Mouse (Mus musculus) megakaryocyte, embryonic 14.5 days (primary cell): ENCODE measurements at regions not wholly inside any gene's neighbourhood (a gene's known extent, or its start where the extent isn't known, plus 50 kb on each side); places are given as distances from the start of the nearest gene placed in this dataset.

Source experiments
- H3K27me3 ChIP-seq: replicated peaks from 2 replicates; pipeline ENCODE3; 2012; ENCODE audit warnings: inconsistent platforms
- H3K36me3 ChIP-seq: replicated peaks from 2 replicates; pipeline ENCODE3; 2012; ENCODE audit warnings: low read length, inconsistent platforms, mixed read lengths
- H3K4me1 ChIP-seq: 2 replicates; pipeline ENCODE4 v1.6.1; 2012; ENCODE audit warnings: inconsistent platforms
- H3K4me3 ChIP-seq: replicated peaks from 2 replicates; pipeline ENCODE3; 2012; ENCODE audit warnings: moderate library complexity, mild to moderate bottlenecking, inconsistent platforms
- H3K9me3 ChIP-seq: 2 replicates; pipeline ENCODE4 v1.6.1; 2012; ENCODE audit warnings: inconsistent platforms
- FLI1 ChIP-seq: IDR thresholded peaks from 2 replicates; pipeline ENCODE4 v1.6.1; 2012; ENCODE audit warnings: low read length, inconsistent platforms, mixed read lengths
- GATA1 ChIP-seq: IDR thresholded peaks from 3 replicates; pipeline ENCODE4 v1.6.1; 2012; ENCODE audit warnings: mixed read lengths, low read length, inconsistent platforms, borderline replicate concordance

- peaks cover 14% of the 10 kb centered on the region for H3K9me3 ChIP-seq
- H3K27me3 ChIP-seq = no peaks in the 10 kb centered on the region
- no peak overlapping the region for H3K4me3 ChIP-seq
- TF ChIP-seq FLI1 (no peak), GATA1 (no peak)
- H3K4me1 ChIP-seq = no peaks in the 10 kb centered on the region
- no peaks in the 10 kb centered on the region for H3K36me3 ChIP-seq
Measured at GRCm38 (mm10) chr2:178594177-178594576, 163.8 kb downstream of the Cdh26 start.

- H3K36me3 ChIP-seq = no peaks in the 10 kb centered on the region
- H3K27me3 ChIP-seq = no peaks in the 10 kb centered on the region
- no peaks in the 10 kb centered on the region for H3K4me1 ChIP-seq
- H3K9me3 ChIP-seq = peaks cover 20% of the 10 kb centered on the region
- no peak for TF ChIP-seq FLI1
- TF ChIP-seq GATA1 = no peak
- no peak overlapping the region for H3K4me3 ChIP-seq
Measured at GRCm38 (mm10) chr2:178596312-178597083, 166.2 kb downstream of the Cdh26 start.

DNA sequence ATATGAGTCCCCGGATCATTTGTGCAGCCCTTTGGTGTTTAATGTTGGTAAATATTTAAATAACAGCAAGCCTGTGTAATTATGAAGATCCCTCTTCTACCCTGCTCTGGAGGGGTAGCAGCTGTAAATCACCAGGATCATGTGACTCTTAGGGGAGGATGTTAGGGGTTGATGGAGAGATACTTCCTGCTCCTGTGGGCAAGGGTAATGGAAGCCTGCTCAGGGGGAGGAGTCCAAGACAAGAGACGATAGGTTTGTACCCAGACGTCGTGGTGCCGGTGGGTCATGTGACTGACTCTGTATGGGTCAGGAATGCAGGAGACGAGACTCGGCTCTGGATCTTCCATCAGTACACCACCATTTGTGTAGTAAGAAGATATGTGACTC, 166.7 kb downstream of the Cdh26 start:
- TF ChIP-seq GATA1 (no peak), FLI1 (no peak)
- Histone ChIP-seq H3K4me3 (no peak overlapping the region), H3K4me1 (no peaks in the 10 kb centered on the region), H3K9me3 (peaks cover 24% of the 10 kb centered on the region), H3K27me3 (no peaks in the 10 kb centered on the region), H3K36me3 (no peaks in the 10 kb centered on the region)

DNA sequence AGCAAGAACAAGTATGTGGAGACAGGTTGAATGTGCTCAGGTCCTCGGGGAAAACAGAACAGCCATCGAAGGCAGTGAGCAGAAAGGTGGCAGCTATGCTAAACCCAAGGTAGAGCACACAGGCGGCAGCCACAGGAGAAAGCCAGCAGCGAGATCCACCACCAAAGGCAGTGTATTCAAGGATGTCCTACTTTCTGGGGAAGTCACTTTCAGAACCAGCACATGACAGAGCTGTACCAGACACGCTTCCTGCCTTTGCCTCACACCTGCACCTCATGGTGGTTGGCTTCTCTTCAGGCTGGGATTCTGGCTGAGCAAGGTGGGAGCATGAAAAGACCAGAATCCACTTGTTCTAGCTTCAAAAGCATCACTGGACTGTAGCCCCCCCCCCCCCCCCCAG, 168.0 kb downstream of the Cdh26 start:
- no peak for TF ChIP-seq FLI1
- TF ChIP-seq GATA1 = no peak
- H3K9me3 ChIP-seq = peaks cover 28% of the 10 kb centered on the region
- H3K36me3 ChIP-seq = no peaks in the 10 kb centered on the region

GRCm38 (mm10) chr2:178598836-178599235, 168.5 kb downstream of the Cdh26 start:
- Histone ChIP-seq H3K4me3 (no peak overlapping the region), H3K27me3 (peaks cover 2% of the 10 kb centered on the region), H3K4me1 (no peaks in the 10 kb centered on the region), H3K9me3 (peaks cover 28% of the 10 kb centered on the region), H3K36me3 (no peaks in the 10 kb centered on the region)
- TF ChIP-seq FLI1 (no peak), GATA1 (no peak)

More for the DNA sequence above, 168.0 kb downstream of the Cdh26 start:
- H3K27me3 ChIP-seq = peaks cover 2% of the 10 kb centered on the region
- no peaks in the 10 kb centered on the region for H3K4me1 ChIP-seq
- no peak overlapping the region for H3K4me3 ChIP-seq

DNA sequence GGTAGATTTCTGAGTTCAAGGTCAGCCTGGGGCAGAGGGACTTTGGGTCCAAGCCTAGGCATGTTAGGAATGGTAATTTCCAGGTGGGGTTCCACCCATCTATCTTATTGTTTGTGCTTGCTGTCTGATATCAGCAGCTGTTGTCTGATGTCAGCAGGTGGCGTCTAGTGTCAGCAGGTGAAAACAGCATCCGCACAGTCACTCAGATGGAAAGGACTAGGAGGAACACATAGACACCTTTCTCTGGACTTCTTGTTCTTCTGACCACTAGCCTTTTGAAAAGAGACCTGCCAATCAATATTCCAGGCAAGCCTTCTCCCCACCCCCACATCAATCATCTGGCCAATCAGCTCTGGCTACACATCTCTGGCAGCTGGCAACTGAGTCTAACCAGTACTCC, 173.1 kb downstream of the Cdh26 start:
- peaks cover 2% of the 10 kb centered on the region for H3K27me3 ChIP-seq
- no peak overlapping the region for H3K4me3 ChIP-seq
- H3K9me3 ChIP-seq = peaks cover 22% of the 10 kb centered on the region
- TF ChIP-seq GATA1 (no peak), FLI1 (no peak)
- H3K4me1 ChIP-seq = no peaks in the 10 kb centered on the region
- H3K36me3 ChIP-seq = no peaks in the 10 kb centered on the region

- TF ChIP-seq FLI1 = no peak
- no peak for TF ChIP-seq GATA1
- no peaks in the 10 kb centered on the region for H3K36me3 ChIP-seq
- peaks cover 7% of the 10 kb centered on the region; the same call in 1 of the 2 replicates for H3K9me3 ChIP-seq
- H3K4me1 ChIP-seq = no peaks in the 10 kb centered on the region
- no peak overlapping the region for H3K4me3 ChIP-seq
- peaks cover 2% of the 10 kb centered on the region for H3K27me3 ChIP-seq
Measured at GRCm38 (mm10) chr2:178606733-178607132, 176.4 kb downstream of the Cdh26 start.

GRCm38 (mm10) chr2:178610211-178610975, 180.1 kb downstream of the Cdh26 start:
- H3K4me3 ChIP-seq = no peak overlapping the region
- H3K36me3 ChIP-seq = no peaks in the 10 kb centered on the region
- peaks cover 6% of the 10 kb centered on the region for H3K4me1 ChIP-seq
- TF ChIP-seq GATA1 (no peak), FLI1 (no peak)
- peaks cover 7% of the 10 kb centered on the region; the same call in 1 of the 2 replicates for H3K9me3 ChIP-seq
- H3K27me3 ChIP-seq = no peaks in the 10 kb centered on the region

- no peak for TF ChIP-seq GATA1
- no peak for TF ChIP-seq FLI1
- H3K4me3 ChIP-seq = no peak overlapping the region
- no peaks in the 10 kb centered on the region for H3K27me3 ChIP-seq
- H3K4me1 ChIP-seq = peaks cover 6% of the 10 kb centered on the region
- H3K36me3 ChIP-seq = no peaks in the 10 kb centered on the region
- peaks cover 18% of the 10 kb centered on the region for H3K9me3 ChIP-seq
Measured at GRCm38 (mm10) chr2:178614761-178615160, 184.4 kb downstream of the Cdh26 start.

GRCm38 (mm10) chr2:178622801-178623200, 192.5 kb downstream of the Cdh26 start:
- Histone ChIP-seq H3K9me3 (peaks cover 12% of the 10 kb centered on the region; the same call in 1 of the 2 replicates), H3K36me3 (no peaks in the 10 kb centered on the region), H3K4me1 (no peaks in the 10 kb centered on the region), H3K27me3 (peaks cover 5% of the 10 kb centered on the region), H3K4me3 (no peak overlapping the region)
- TF ChIP-seq FLI1 = no peak
- TF ChIP-seq GATA1 = no peak
